Mouse (Mus musculus): ENCODE measurements around the gene Acyp1.

DNA sequence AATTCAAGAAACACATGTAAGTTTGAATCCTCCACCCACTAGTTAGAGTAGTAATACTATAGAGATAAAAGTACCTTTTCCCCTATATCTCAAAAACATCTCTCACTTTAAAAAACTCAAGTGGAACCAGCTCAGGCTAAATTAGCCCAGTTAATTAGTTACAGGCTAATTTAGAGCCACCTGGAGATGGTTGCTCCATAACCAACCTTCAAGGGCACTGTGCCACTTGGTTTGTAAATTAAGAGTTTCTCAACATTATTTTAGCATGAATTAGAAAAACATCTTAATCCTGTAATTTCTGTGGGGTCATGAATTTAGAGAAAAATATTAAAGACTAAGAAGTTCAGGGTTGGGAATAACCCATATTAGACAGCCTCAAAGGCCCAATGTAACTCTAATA, 3.3 kb upstream of the Acyp1 start:
- TF ChIP-seq CTCF (IDR thresholded peaks at IDR 0.05; ENCODE audit: low read depth, low read length) (no peak), POLR2A (IDR thresholded peaks at IDR 0.05; ENCODE audit: insufficient read depth, low read length) (no peak)

Measured in ES-Bruce4 (cell line).